Mouse (Mus musculus) myocyte (in vitro differentiated cells): ENCODE data around the gene Nhsl1. TPM values are rescaled to one million over a fixed set of nuclear protein-coding genes. Genes with fewer than 3 reads are reported as not detected.

Source experiments
- H3K27me3 ChIP-seq: one replicate; pipeline ENCODE4 v1.6.1; 2011; ENCODE audit not compliant: control insufficient read depth, insufficient read depth, insufficient read length
- H3K36me3 ChIP-seq: one replicate; pipeline ENCODE4 v1.6.1; 2011; ENCODE audit not compliant: control insufficient read depth, insufficient read depth
- H3K4me2 ChIP-seq: one replicate; pipeline ENCODE4 v1.6.1; 2011; ENCODE audit warnings: low read depth, control low read depth
- H3K4me3 ChIP-seq: one replicate; pipeline ENCODE4 v1.5.1; 2011; ENCODE audit warnings: mild to moderate bottlenecking, control low read depth, moderate library complexity
- H3K79me2 ChIP-seq: one replicate; pipeline ENCODE4 v1.6.1; 2011; ENCODE audit not compliant: control insufficient read depth, insufficient read depth
- H3ac ChIP-seq: one replicate; pipeline ENCODE4 v1.6.1; 2011; ENCODE audit not compliant: control insufficient read depth, insufficient read length
- CEBPB ChIP-seq: IDR thresholded peaks from 2 replicates; pipeline ENCODE4 v1.6.1; 2011; ENCODE audit warnings: mild to moderate bottlenecking, moderate library complexity; ENCODE audit not compliant: poor library complexity, insufficient read depth, severe bottlenecking
- E2F4 ChIP-seq: IDR thresholded peaks from one replicate; pipeline ENCODE4 v1.6.1; 2011; ENCODE audit warnings: mild to moderate bottlenecking, control low read depth, moderate library complexity; ENCODE audit not compliant: insufficient read depth
- MAX ChIP-seq: IDR thresholded peaks from one replicate; pipeline ENCODE4 v1.6.1; 2011; ENCODE audit warnings: low read depth, mild to moderate bottlenecking, control low read depth
- MYOD1 ChIP-seq, 3 experiments: IDR thresholded peaks; one replicate each; pipeline ENCODE4 v1.6.1; 2011; ENCODE audit warnings: control low read depth in 2 of 3, low read depth in 2 of 3, mild to moderate bottlenecking in 2 of 3, moderate library complexity in 1 of 3; ENCODE audit not compliant: insufficient read length in 2 of 3, control insufficient read depth in 1 of 3
- MYOG ChIP-seq, 3 experiments: IDR thresholded peaks; one replicate each; pipeline ENCODE4 v1.6.1; 2011; ENCODE audit warnings: control low read depth in 2 of 3, low read depth in 2 of 3, mild to moderate bottlenecking in 2 of 3; ENCODE audit not compliant: insufficient read length in 2 of 3, control insufficient read depth in 1 of 3, insufficient read depth in 1 of 3
- POLR2A ChIP-seq: IDR thresholded peaks from one replicate; pipeline ENCODE4 v1.6.1; 2011; ENCODE audit warnings: low read depth, mild to moderate bottlenecking, control low read depth, moderate library complexity; ENCODE audit not compliant: insufficient read length
- POLR2AphosphoS2 ChIP-seq: IDR thresholded peaks from one replicate; pipeline ENCODE4 v1.6.1; 2011; ENCODE audit warnings: low read depth, control low read depth; ENCODE audit not compliant: insufficient read length
- REST ChIP-seq: IDR thresholded peaks from one replicate; pipeline ENCODE4 v1.6.1; 2011; ENCODE audit warnings: mild to moderate bottlenecking, control low read depth, moderate library complexity; ENCODE audit not compliant: insufficient read depth, insufficient read length
- SRF ChIP-seq: IDR thresholded peaks from one replicate; pipeline ENCODE4 v1.6.1; 2011; ENCODE audit warnings: low read depth; ENCODE audit not compliant: control insufficient read depth, insufficient read length
- TCF12 ChIP-seq: IDR thresholded peaks from one replicate; pipeline ENCODE4 v1.6.1; 2011; ENCODE audit warnings: mild to moderate bottlenecking, control low read depth; ENCODE audit not compliant: poor library complexity, insufficient read depth, severe bottlenecking
- TCF3 ChIP-seq: IDR thresholded peaks from one replicate; pipeline ENCODE4 v1.6.1; 2011; ENCODE audit warnings: low read depth, control low read depth; ENCODE audit not compliant: insufficient read length
- USF1 ChIP-seq: IDR thresholded peaks from one replicate; pipeline ENCODE4 v1.6.1; 2011; ENCODE audit warnings: low read depth, mild to moderate bottlenecking, control low read depth, moderate library complexity
- polyA plus RNA-seq: library from polyadenylated mRNA; unstranded; fragments of >200 nt; fragmentation: generic; extraction: Trizol; gene quantifications from one replicate; pipeline ENCODE4 v1.2.1, GENCODE M21; 2012; ENCODE audit warnings: missing spikeins

Gene Nhsl1
- polyA plus RNA-seq, 1 experiment: 5.4 TPM

GRCm38 (mm10) chr10:18483658-18484057 lies 164.9 kb downstream of the Nhsl1 start:
- no peak overlapping the region for H3K4me3 ChIP-seq
- no peak for TF ChIP-seq MAX
- no peak for TF ChIP-seq SRF
- TF ChIP-seq TCF3: no peak
- TF ChIP-seq TCF12: peak; percentile 52
- TF ChIP-seq MYOD1 (IDR thresholded peaks at IDR 0.05; ENCODE audit: control insufficient read depth in 1 of 3, insufficient read length in 2 of 3, low read depth in 2 of 3): peak in 2 of 3 experiments; percentile 58 to 69
- TF ChIP-seq E2F4: no peak
- no peak for TF ChIP-seq CEBPB
- peak in 2 of 3 experiments; percentile 39 to 44 for TF ChIP-seq MYOG (IDR thresholded peaks at IDR 0.05; ENCODE audit: control insufficient read depth in 1 of 3, insufficient read depth in 1 of 3, insufficient read length in 2 of 3, low read depth in 2 of 3)
- TF ChIP-seq POLR2A: no peak
- H3K4me2 ChIP-seq: peak overlapping the region; percentile 67
- H3K36me3 ChIP-seq: no peaks in the 10 kb centered on the region
- H3K27me3 ChIP-seq: no peaks in the 10 kb centered on the region
- H3K79me2 ChIP-seq: no peaks in the 10 kb centered on the region
- no peak overlapping the region for H3ac ChIP-seq

- Histone ChIP-seq H3ac (no peak overlapping the region), H3K4me3 (no peak overlapping the region), H3K79me2 (no peaks in the 10 kb centered on the region), H3K36me3 (no peaks in the 10 kb centered on the region), H3K4me2 (no peak overlapping the region), H3K27me3 (no peaks in the 10 kb centered on the region)
- TF ChIP-seq MYOG (IDR thresholded peaks at IDR 0.05; ENCODE audit: control insufficient read depth in 1 of 3, insufficient read depth in 1 of 3, insufficient read length in 2 of 3, low read depth in 2 of 3): no peak
- TF ChIP-seq MAX: no peak
- TF ChIP-seq MYOD1 (IDR thresholded peaks at IDR 0.05; ENCODE audit: control insufficient read depth in 1 of 3, insufficient read length in 2 of 3, low read depth in 2 of 3): no peak
- TF ChIP-seq TCF12: no peak
- no peak for TF ChIP-seq POLR2AphosphoS2
- no peak for TF ChIP-seq E2F4
- TF ChIP-seq POLR2A: no peak
- no peak for TF ChIP-seq CEBPB
- no peak for TF ChIP-seq USF1
- no peak for TF ChIP-seq TCF3
- no peak for TF ChIP-seq REST
- TF ChIP-seq SRF: no peak
Measured at GRCm38 (mm10) chr10:18484731-18485130, 165.9 kb downstream of the Nhsl1 start.

GRCm38 (mm10) chr10:18488239-18488803 lies 169.5 kb downstream of the Nhsl1 start:
- TF ChIP-seq USF1: no peak
- no peak for TF ChIP-seq TCF3
- no peak for TF ChIP-seq SRF
- TF ChIP-seq TCF12: no peak
- no peak for TF ChIP-seq REST
- TF ChIP-seq MYOD1 (IDR thresholded peaks at IDR 0.05; ENCODE audit: control insufficient read depth in 1 of 3, insufficient read length in 2 of 3, low read depth in 2 of 3): no peak
- TF ChIP-seq MYOG (IDR thresholded peaks at IDR 0.05; ENCODE audit: control insufficient read depth in 1 of 3, insufficient read depth in 1 of 3, insufficient read length in 2 of 3, low read depth in 2 of 3): no peak
- TF ChIP-seq POLR2AphosphoS2: no peak
- no peak for TF ChIP-seq CEBPB
- TF ChIP-seq POLR2A: no peak
- no peak for TF ChIP-seq E2F4
- no peak for TF ChIP-seq MAX
- Histone ChIP-seq H3K4me3 (no peak overlapping the region), H3K27me3 (no peaks in the 10 kb centered on the region), H3K4me2 (no peak overlapping the region), H3K36me3 (no peaks in the 10 kb centered on the region), H3ac (no peak overlapping the region), H3K79me2 (no peaks in the 10 kb centered on the region)

- H3K4me2 ChIP-seq: no peak overlapping the region
- no peak for TF ChIP-seq POLR2AphosphoS2
- TF ChIP-seq REST: no peak
- no peak for TF ChIP-seq MYOD1 (IDR thresholded peaks at IDR 0.05; ENCODE audit: control insufficient read depth in 1 of 3, insufficient read length in 2 of 3, low read depth in 2 of 3)
- TF ChIP-seq TCF12: no peak
- no peak for TF ChIP-seq SRF
- no peak for TF ChIP-seq CEBPB
- no peak for TF ChIP-seq USF1
- no peak for TF ChIP-seq MYOG (IDR thresholded peaks at IDR 0.05; ENCODE audit: control insufficient read depth in 1 of 3, insufficient read depth in 1 of 3, insufficient read length in 2 of 3, low read depth in 2 of 3)
- no peak for TF ChIP-seq TCF3
- no peak for TF ChIP-seq E2F4
- TF ChIP-seq POLR2A: no peak
- TF ChIP-seq MAX: no peak
Measured at GRCm38 (mm10) chr10:18489936-18490335, 171.2 kb downstream of the Nhsl1 start.

GRCm38 (mm10) chr10:18491952-18492351 lies 173.2 kb downstream of the Nhsl1 start:
- H3K36me3 ChIP-seq: no peaks in the 10 kb centered on the region
- H3K79me2 ChIP-seq: no peaks in the 10 kb centered on the region
- no peak overlapping the region for H3ac ChIP-seq
- no peak overlapping the region for H3K4me3 ChIP-seq
- no peak overlapping the region for H3K4me2 ChIP-seq
- TF ChIP-seq SRF (no peak), USF1 (no peak), TCF3 (no peak), POLR2A (no peak), TCF12 (no peak), REST (no peak), CEBPB (no peak)
- H3K27me3 ChIP-seq: no peaks in the 10 kb centered on the region

More at GRCm38 (mm10) chr10:18489936-18490335, 171.2 kb downstream of the Nhsl1 start:
- H3K79me2 ChIP-seq: no peaks in the 10 kb centered on the region
- H3K36me3 ChIP-seq: no peaks in the 10 kb centered on the region
- H3K4me3 ChIP-seq: no peak overlapping the region
- no peaks in the 10 kb centered on the region for H3K27me3 ChIP-seq
- H3ac ChIP-seq: no peak overlapping the region
